Mouse (Mus musculus): ENCODE measurements at regions not wholly inside any gene's neighbourhood (a gene's known extent, or its start where the extent isn't known, plus 50 kb on each side); places are given as distances from the start of the nearest gene placed in this dataset.
A peak's percentile ranks its signal among the peaks of the same experiment; 100 is the strongest.

- Histone ChIP-seq H3ac (ENCODE audit: control insufficient read depth, insufficient read length) (no peak overlapping the region), H3K27me3 (ENCODE audit: control insufficient read depth, insufficient read depth, insufficient read length) (no peaks in the 10 kb centered on the region), H3K36me3 (ENCODE audit: control insufficient read depth, insufficient read depth) (no peaks in the 10 kb centered on the region), H3K4me3 (no peak overlapping the region), H3K79me2 (ENCODE audit: control insufficient read depth, insufficient read depth) (no peaks in the 10 kb centered on the region), H3K4me2 (ENCODE audit: low read depth) (no peak overlapping the region)
- TF ChIP-seq USF1 (IDR thresholded peaks at IDR 0.05; ENCODE audit: low read depth) (no peak), POLR2A (IDR thresholded peaks at IDR 0.05; ENCODE audit: insufficient read length, low read depth) (no peak), TCF3 (IDR thresholded peaks at IDR 0.05; ENCODE audit: insufficient read length, low read depth) (no peak), POLR2AphosphoS2 (IDR thresholded peaks at IDR 0.05; ENCODE audit: insufficient read length, low read depth) (no peak), MAX (IDR thresholded peaks at IDR 0.05; ENCODE audit: low read depth) (no peak), TCF12 (IDR thresholded peaks at IDR 0.05; ENCODE audit: insufficient read depth, poor library complexity, severe bottlenecking) (no peak), MYOD1 (IDR thresholded peaks at IDR 0.05; ENCODE audit: control insufficient read depth in 1 of 3, insufficient read length in 2 of 3, low read depth in 2 of 3) (no peak), REST (IDR thresholded peaks at IDR 0.05; ENCODE audit: insufficient read depth, insufficient read length) (no peak), CEBPB (IDR thresholded peaks at IDR 0.05; ENCODE audit: insufficient read depth, poor library complexity, severe bottlenecking) (no peak), MYOG (IDR thresholded peaks at IDR 0.05; ENCODE audit: control insufficient read depth in 1 of 3, insufficient read depth in 1 of 3, insufficient read length in 2 of 3, low read depth in 2 of 3) (no peak), E2F4 (IDR thresholded peaks at IDR 0.05; ENCODE audit: insufficient read depth) (no peak), SRF (IDR thresholded peaks at IDR 0.05; ENCODE audit: control insufficient read depth, insufficient read length, low read depth) (no peak)
These were observed 414.7 kb upstream of the Gm26657 start for GRCm38 (mm10) chr4:56325156-56325555.

DNA sequence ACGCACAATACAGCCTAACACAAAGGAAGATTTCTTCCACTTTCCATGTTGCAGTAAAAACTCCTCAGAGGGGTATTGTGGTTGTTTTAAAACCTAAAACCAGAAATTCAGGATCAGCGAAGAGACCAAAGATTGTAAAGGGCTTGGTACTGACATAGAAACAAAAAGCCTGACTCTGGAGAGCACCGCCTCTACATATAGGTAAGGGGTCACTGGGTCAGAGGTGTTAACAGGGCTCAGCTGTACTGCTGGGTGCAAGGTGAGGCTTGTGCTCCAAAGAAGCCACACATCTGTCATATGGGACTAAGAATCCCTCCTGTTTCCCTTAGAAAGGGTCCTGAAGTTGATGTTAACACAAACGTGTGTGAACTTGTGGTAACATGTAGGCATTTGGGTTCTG, 420.7 kb upstream of the Gm26657 start:
- Histone ChIP-seq H3K4me3 (no peak overlapping the region), H3K27me3 (ENCODE audit: control insufficient read depth, insufficient read depth, insufficient read length) (no peaks in the 10 kb centered on the region), H3K36me3 (ENCODE audit: control insufficient read depth, insufficient read depth) (no peaks in the 10 kb centered on the region), H3K79me2 (ENCODE audit: control insufficient read depth, insufficient read depth) (no peaks in the 10 kb centered on the region), H3ac (ENCODE audit: control insufficient read depth, insufficient read length) (no peak overlapping the region), H3K4me2 (ENCODE audit: low read depth) (no peak overlapping the region)
- TF ChIP-seq TCF12 (IDR thresholded peaks at IDR 0.05; ENCODE audit: insufficient read depth, poor library complexity, severe bottlenecking) (no peak), CEBPB (IDR thresholded peaks at IDR 0.05; ENCODE audit: insufficient read depth, poor library complexity, severe bottlenecking) (no peak), USF1 (IDR thresholded peaks at IDR 0.05; ENCODE audit: low read depth) (no peak), TCF3 (IDR thresholded peaks at IDR 0.05; ENCODE audit: insufficient read length, low read depth) (no peak), SRF (IDR thresholded peaks at IDR 0.05; ENCODE audit: control insufficient read depth, insufficient read length, low read depth) (no peak), REST (IDR thresholded peaks at IDR 0.05; ENCODE audit: insufficient read depth, insufficient read length) (no peak), MYOG (IDR thresholded peaks at IDR 0.05; ENCODE audit: control insufficient read depth in 1 of 3, insufficient read depth in 1 of 3, insufficient read length in 2 of 3, low read depth in 2 of 3) (no peak), POLR2AphosphoS2 (IDR thresholded peaks at IDR 0.05; ENCODE audit: insufficient read length, low read depth) (no peak), E2F4 (IDR thresholded peaks at IDR 0.05; ENCODE audit: insufficient read depth) (no peak), POLR2A (IDR thresholded peaks at IDR 0.05; ENCODE audit: insufficient read length, low read depth) (no peak), MAX (IDR thresholded peaks at IDR 0.05; ENCODE audit: low read depth) (no peak), MYOD1 (IDR thresholded peaks at IDR 0.05; ENCODE audit: control insufficient read depth in 1 of 3, insufficient read length in 2 of 3, low read depth in 2 of 3) (no peak)

DNA sequence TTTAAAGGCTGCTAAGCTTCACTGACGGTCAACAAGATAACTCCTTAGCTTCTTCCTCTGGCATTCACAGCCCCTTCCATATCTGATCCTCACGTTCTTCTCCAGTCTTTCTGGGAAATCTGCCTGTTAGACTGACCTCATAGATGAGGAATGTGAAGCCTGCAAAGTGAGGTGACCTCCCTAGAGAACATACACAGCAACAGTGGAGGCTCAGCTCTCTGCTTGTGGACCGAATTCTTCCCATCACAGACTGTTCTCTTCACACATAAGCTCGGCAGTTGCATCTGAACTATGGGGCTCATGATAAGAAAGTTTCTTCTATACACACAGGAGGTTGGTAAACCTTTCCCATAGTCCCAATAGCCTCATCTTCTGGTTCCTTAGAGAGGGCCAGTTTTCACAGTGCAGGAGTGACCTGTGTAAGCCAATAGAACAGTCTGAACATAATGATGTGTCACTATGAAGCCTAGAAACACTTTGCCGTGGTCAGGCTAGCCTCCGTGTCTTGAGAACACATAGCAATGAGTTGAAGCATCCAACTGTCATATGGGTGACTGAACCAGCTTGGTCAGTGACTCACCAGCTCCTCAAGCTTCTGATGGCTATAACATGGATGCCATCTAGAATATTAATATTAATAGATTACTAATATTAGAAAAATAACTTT, 434.1 kb upstream of the Gm26657 start:
- no peaks in the 10 kb centered on the region for H3K36me3 ChIP-seq (ENCODE audit: control insufficient read depth, insufficient read depth)
- H3K79me2 ChIP-seq (ENCODE audit: control insufficient read depth, insufficient read depth) = no peaks in the 10 kb centered on the region
- H3ac ChIP-seq (ENCODE audit: control insufficient read depth, insufficient read length) = no peak overlapping the region
- no peaks in the 10 kb centered on the region for H3K27me3 ChIP-seq (ENCODE audit: control insufficient read depth, insufficient read depth, insufficient read length)
- no peak overlapping the region for H3K4me3 ChIP-seq
- no peak for TF ChIP-seq POLR2A (IDR thresholded peaks at IDR 0.05; ENCODE audit: insufficient read length, low read depth)
- TF ChIP-seq TCF3 (IDR thresholded peaks at IDR 0.05; ENCODE audit: insufficient read length, low read depth) = no peak
- TF ChIP-seq CEBPB (IDR thresholded peaks at IDR 0.05; ENCODE audit: insufficient read depth, poor library complexity, severe bottlenecking) = no peak
- TF ChIP-seq MYOD1 (IDR thresholded peaks at IDR 0.05; ENCODE audit: control insufficient read depth in 1 of 3, insufficient read length in 2 of 3, low read depth in 2 of 3) = no peak
- TF ChIP-seq TCF12 (IDR thresholded peaks at IDR 0.05; ENCODE audit: insufficient read depth, poor library complexity, severe bottlenecking) = no peak
- TF ChIP-seq E2F4 (IDR thresholded peaks at IDR 0.05; ENCODE audit: insufficient read depth) = no peak
- no peak for TF ChIP-seq MAX (IDR thresholded peaks at IDR 0.05; ENCODE audit: low read depth)
- no peak for TF ChIP-seq REST (IDR thresholded peaks at IDR 0.05; ENCODE audit: insufficient read depth, insufficient read length)
- TF ChIP-seq POLR2AphosphoS2 (IDR thresholded peaks at IDR 0.05; ENCODE audit: insufficient read length, low read depth) = no peak
- H3K4me2 ChIP-seq (ENCODE audit: low read depth) = peak overlapping the region; percentile 7

DNA sequence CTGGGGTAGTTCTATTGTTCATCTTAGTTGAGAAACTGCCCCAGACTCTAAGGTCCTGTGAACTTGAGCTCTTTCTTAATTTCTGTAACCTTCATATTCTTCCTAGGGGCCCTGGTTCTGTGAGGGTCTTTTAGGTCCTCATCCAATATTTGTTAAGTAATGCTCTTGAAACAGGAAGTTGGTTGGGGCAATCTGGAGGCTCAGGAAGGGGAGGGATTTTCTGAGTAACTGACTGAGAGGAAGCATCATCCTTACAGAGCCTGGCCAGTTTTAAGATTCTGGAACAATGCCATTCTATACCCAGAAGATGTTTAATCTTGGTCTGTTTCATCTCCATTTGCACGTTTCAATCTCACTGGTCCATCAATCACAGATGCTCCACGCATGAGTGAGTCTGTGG, 435.6 kb upstream of the Gm26657 start:
- Histone ChIP-seq H3K79me2 (ENCODE audit: control insufficient read depth, insufficient read depth) (no peaks in the 10 kb centered on the region), H3K36me3 (ENCODE audit: control insufficient read depth, insufficient read depth) (no peaks in the 10 kb centered on the region), H3K4me2 (ENCODE audit: low read depth) (no peak overlapping the region), H3K27me3 (ENCODE audit: control insufficient read depth, insufficient read depth, insufficient read length) (no peaks in the 10 kb centered on the region), H3ac (ENCODE audit: control insufficient read depth, insufficient read length) (no peak overlapping the region), H3K4me3 (no peak overlapping the region)
- TF ChIP-seq MYOG (IDR thresholded peaks at IDR 0.05; ENCODE audit: control insufficient read depth in 1 of 3, insufficient read depth in 1 of 3, insufficient read length in 2 of 3, low read depth in 2 of 3) (no peak), MAX (IDR thresholded peaks at IDR 0.05; ENCODE audit: low read depth) (no peak), CEBPB (IDR thresholded peaks at IDR 0.05; ENCODE audit: insufficient read depth, poor library complexity, severe bottlenecking) (no peak), TCF3 (IDR thresholded peaks at IDR 0.05; ENCODE audit: insufficient read length, low read depth) (no peak), E2F4 (IDR thresholded peaks at IDR 0.05; ENCODE audit: insufficient read depth) (no peak), TCF12 (IDR thresholded peaks at IDR 0.05; ENCODE audit: insufficient read depth, poor library complexity, severe bottlenecking) (no peak), SRF (IDR thresholded peaks at IDR 0.05; ENCODE audit: control insufficient read depth, insufficient read length, low read depth) (no peak), POLR2A (IDR thresholded peaks at IDR 0.05; ENCODE audit: insufficient read length, low read depth) (no peak), REST (IDR thresholded peaks at IDR 0.05; ENCODE audit: insufficient read depth, insufficient read length) (no peak)

Measured in myocyte (in vitro differentiated cells).